Mouse (Mus musculus): ENCODE data around the gene 4933400A11Rik.

4933400A11Rik gene

GRCm38 (mm10) chrX:169779535-169779934 is at the start of gene 4933400A11Rik:
4933400A11Rik (minus strand) TSS chrX:169779635.
- no peak for DNase-seq (ENCODE audit: low read depth)

- DNase-seq (ENCODE audit: low read depth), result peak; percentile 1
These were observed 48.7 kb upstream of the 4933400A11Rik start for GRCm38 (mm10) chrX:169828136-169828535.

GRCm38 (mm10) chrX:169827720-169828119 is 48.3 kb upstream of the 4933400A11Rik start:
- no peak for DNase-seq (ENCODE audit: low read depth)

GRCm38 (mm10) chrX:169826947-169827346 is 47.5 kb upstream of the 4933400A11Rik start:
- DNase-seq (ENCODE audit: low read depth), result no peak

GRCm38 (mm10) chrX:169813673-169814072 is 34.2 kb upstream of the 4933400A11Rik start:
- no peak for DNase-seq (ENCODE audit: low read depth)

GRCm38 (mm10) chrX:169811783-169812182 is 32.3 kb upstream of the 4933400A11Rik start:
- DNase-seq (ENCODE audit: low read depth), result no peak

- DNase-seq (ENCODE audit: low read depth), result no peak
These were observed 31.9 kb upstream of the 4933400A11Rik start for GRCm38 (mm10) chrX:169811318-169811717.

- DNase-seq (ENCODE audit: low read depth), result no peak
These were observed 28.3 kb upstream of the 4933400A11Rik start for GRCm38 (mm10) chrX:169807744-169808143.

- DNase-seq (ENCODE audit: low read depth), result no peak
These were observed 26.4 kb upstream of the 4933400A11Rik start for GRCm38 (mm10) chrX:169805791-169806190.

GRCm38 (mm10) chrX:169800238-169800637 is 20.8 kb upstream of the 4933400A11Rik start:
- DNase-seq (ENCODE audit: low read depth), result no peak

- no peak for DNase-seq (ENCODE audit: low read depth)
These were observed 19.7 kb upstream of the 4933400A11Rik start for GRCm38 (mm10) chrX:169798987-169799680.

- DNase-seq (ENCODE audit: low read depth), result no peak
These were observed 17.7 kb upstream of the 4933400A11Rik start for GRCm38 (mm10) chrX:169797148-169797547.

- no peak for DNase-seq (ENCODE audit: low read depth)
These were observed 15.4 kb upstream of the 4933400A11Rik start for GRCm38 (mm10) chrX:169794831-169795311.

- no peak for DNase-seq (ENCODE audit: low read depth)
These were observed 15.0 kb upstream of the 4933400A11Rik start for GRCm38 (mm10) chrX:169794421-169794820.

GRCm38 (mm10) chrX:169792879-169793278 is 13.4 kb upstream of the 4933400A11Rik start:
- no peak for DNase-seq (ENCODE audit: low read depth)

- no peak for DNase-seq (ENCODE audit: low read depth)
These were observed 10.3 kb upstream of the 4933400A11Rik start for GRCm38 (mm10) chrX:169789702-169790101.

GRCm38 (mm10) chrX:169758001-169758400 is 21.4 kb downstream of the 4933400A11Rik start:
- no peak for DNase-seq (ENCODE audit: low read depth)

- no peak for DNase-seq (ENCODE audit: low read depth)
These were observed 44.0 kb downstream of the 4933400A11Rik start for GRCm38 (mm10) chrX:169735387-169735969.
